Mouse (Mus musculus) liver, adult 2 months (tissue): ENCODE data around the gene Pga5. TPM values are rescaled to one million over a fixed set of nuclear protein-coding genes. Genes with fewer than 3 reads are reported as not detected.
A peak's percentile ranks its signal among the peaks of the same experiment; 100 is the strongest.

Experiments used
- DNase-seq: peaks from one replicate; pipeline ENCODE4 v3.0.0-alpha.2; 2011; ENCODE audit warnings: low read depth, low spot score; ENCODE audit errors: extremely low read depth
- H3K27ac ChIP-seq: fragments of 200-500 bp; replicated peaks from 2 replicates; pipeline ENCODE4 v1.5.1; 2012; ENCODE audit warnings: low read depth, mild to moderate bottlenecking, control low read depth, inconsistent platforms, low read length; ENCODE audit not compliant: insufficient read depth
- H3K27me3 ChIP-seq: fragments of 200-500 bp; 2 replicates; pipeline ENCODE4 v1.6.1; 2012; ENCODE audit warnings: mild to moderate bottlenecking, moderate library complexity, low read length, inconsistent platforms; ENCODE audit not compliant: control insufficient read depth, insufficient read depth
- H3K36me3 ChIP-seq: fragments of 200-500 bp; 2 replicates; pipeline ENCODE4 v1.6.1; 2012; ENCODE audit warnings: low read length, inconsistent platforms; ENCODE audit not compliant: control insufficient read depth, insufficient read depth
- H3K4me1 ChIP-seq: fragments of 200-500 bp; 2 replicates; pipeline ENCODE4 v1.6.1; 2011; ENCODE audit warnings: low read length; ENCODE audit not compliant: control insufficient read depth, insufficient read depth
- H3K4me3 ChIP-seq: fragments of 200-500 bp; 2 replicates; pipeline ENCODE4 v1.5.1; 2011; ENCODE audit warnings: low read depth, mild to moderate bottlenecking, control low read depth, low read length, moderate library complexity; ENCODE audit not compliant: insufficient read depth
- H3K79me2 ChIP-seq: fragments of 200-500 bp; 2 replicates; pipeline ENCODE4 v1.6.1; 2012; ENCODE audit warnings: inconsistent platforms, mild to moderate bottlenecking, low read length, moderate library complexity; ENCODE audit not compliant: control insufficient read depth, insufficient read depth
- H3K9ac ChIP-seq: fragments of 200-500 bp; 2 replicates; pipeline ENCODE4 v1.6.1; 2012; ENCODE audit warnings: low read depth, mild to moderate bottlenecking, control low read depth, inconsistent platforms, low read length
- CTCF ChIP-seq: fragments of 200-500 bp; IDR thresholded peaks from 2 replicates; pipeline ENCODE4 v1.5.1; 2011; ENCODE audit warnings: low read depth, low read length, control low read depth
- POLR2A ChIP-seq: fragments of 200-500 bp; IDR thresholded peaks from 2 replicates; pipeline ENCODE4 v1.6.1; 2011; ENCODE audit warnings: low read length, control low read depth; ENCODE audit not compliant: insufficient read depth; ENCODE audit errors: extremely low read depth
- WGBS: fragments of 180-500 bp; shearing (Covaris S2); methylation state at CpG from one replicate; pipeline ENCODE4 v1.1.7; 2018; 5-methylcytosine and 5-hydroxymethylcytosine counted together
- polyA plus RNA-seq: library from polyadenylated mRNA; depleted of rRNA; stranded (reverse); fragments of >200 nt; gene quantifications from 2 replicates; pipeline ENCODE4 v1.2.3, GENCODE M21; 2012
- total RNA-seq: library from RNA; depleted of rRNA; stranded (reverse); fragments of >200 nt; gene quantifications from 2 replicates; pipeline ENCODE4 v1.2.3, GENCODE M21; 2014

Gene Pga5
- total and polyA plus RNA-seq, 2 experiments = not detected

GRCm38 (mm10) chr19:10661373-10661772, 16.5 kb downstream of the Pga5 start:
- H3K4me1 ChIP-seq = peaks cover 27% of the 10 kb centered on the region
- H3K36me3 ChIP-seq = peaks cover 9% of the 10 kb centered on the region; the same call in 1 of the 2 replicates
- no peak overlapping the region for H3K9ac ChIP-seq
- H3K27ac ChIP-seq = no peak overlapping the region
- DNase-seq = no peak
- H3K79me2 ChIP-seq = no peaks in the 10 kb centered on the region
- TF ChIP-seq CTCF = no peak
- TF ChIP-seq POLR2A = no peak
- 85% methylated on average over 5 of the region's 5 CpGs for WGBS
- H3K4me3 ChIP-seq = no peak overlapping the region
- H3K27me3 ChIP-seq = no peaks in the 10 kb centered on the region

DNA sequence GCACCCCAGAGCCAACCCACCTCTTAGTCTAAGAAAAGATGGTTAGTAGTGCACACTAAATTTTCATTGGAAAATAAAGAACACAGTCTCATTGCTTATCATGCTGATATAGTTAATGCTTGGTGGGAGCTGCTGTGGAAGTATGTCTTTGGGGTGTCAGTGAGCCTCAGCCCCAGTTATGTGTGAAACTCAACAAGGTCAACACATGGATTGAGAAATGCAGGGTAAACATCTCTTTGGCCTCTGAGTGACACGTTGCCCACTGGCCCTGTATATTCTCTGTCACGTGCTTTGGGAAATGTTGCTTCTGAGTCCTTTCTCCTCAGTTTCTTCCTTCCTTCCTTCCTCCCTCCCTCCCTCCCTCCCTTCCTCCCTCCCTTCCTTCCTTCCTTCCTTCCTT, 19.5 kb downstream of the Pga5 start:
- 20% methylated on average over 2 of the region's 2 CpGs for WGBS
- no peaks in the 10 kb centered on the region for H3K27me3 ChIP-seq
- H3K36me3 ChIP-seq = peaks cover 19% of the 10 kb centered on the region; the same call in 1 of the 2 replicates
- H3K4me1 ChIP-seq = peaks cover 28% of the 10 kb centered on the region
- H3K4me3 ChIP-seq = no peak overlapping the region
- peak overlapping the region; percentile 66; the same call in 1 of the 2 replicates for H3K9ac ChIP-seq
- peak; percentile 96 for DNase-seq
- no peaks in the 10 kb centered on the region for H3K79me2 ChIP-seq
- H3K27ac ChIP-seq = peak overlapping the region; percentile 91
- TF ChIP-seq CTCF (no peak), POLR2A (no peak)

DNA sequence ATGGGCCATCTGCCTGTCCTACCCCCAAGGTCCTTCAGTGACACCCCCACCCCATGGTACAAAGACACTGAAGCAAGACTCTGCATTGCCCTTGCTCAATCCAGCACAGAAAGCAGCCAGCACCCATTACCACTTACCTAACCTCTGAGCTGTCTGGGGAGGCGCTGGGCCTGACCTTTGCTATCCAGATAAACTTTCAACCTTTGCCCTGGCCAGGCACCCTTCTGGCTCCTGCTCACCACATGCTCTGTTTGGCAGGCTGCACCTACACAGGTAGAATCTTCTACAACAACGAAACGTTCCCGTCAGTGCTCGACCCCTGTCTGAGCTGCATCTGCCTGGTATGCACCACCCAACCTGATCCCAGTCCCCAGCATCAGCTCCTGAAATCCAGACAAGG, 20.1 kb downstream of the Pga5 start:
- WGBS = 26% methylated on average over 5 of the region's 5 CpGs
- Histone ChIP-seq H3K4me3 (no peak overlapping the region), H3K79me2 (no peaks in the 10 kb centered on the region), H3K4me1 (peaks cover 28% of the 10 kb centered on the region), H3K27me3 (no peaks in the 10 kb centered on the region), H3K36me3 (peaks cover 19% of the 10 kb centered on the region; the same call in 1 of the 2 replicates), H3K27ac (peak overlapping the region; percentile 95), H3K9ac (peak overlapping the region; percentile 66)
- TF ChIP-seq CTCF (no peak), POLR2A (no peak)
- peak; percentile 97 for DNase-seq

DNA sequence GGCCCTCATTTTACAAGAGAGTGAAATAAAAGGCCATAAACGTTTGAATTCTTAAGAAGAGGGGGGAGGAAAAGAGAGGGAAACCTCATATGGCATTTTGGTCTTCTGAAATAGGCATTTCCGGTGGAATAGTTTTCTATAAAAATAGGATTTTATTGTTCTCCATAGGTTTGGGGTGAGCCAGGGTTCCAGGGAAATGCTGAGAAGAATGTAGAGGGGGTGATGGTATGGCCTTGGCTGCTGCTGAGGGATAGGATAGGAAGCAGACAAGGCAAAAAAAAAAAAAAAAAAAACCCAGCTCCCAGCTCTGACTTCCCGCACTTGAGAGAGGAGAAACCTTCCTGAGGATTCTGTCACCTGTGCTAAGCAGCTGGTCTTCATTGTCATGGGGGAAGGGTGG, 21.8 kb downstream of the Pga5 start:
- no peak for DNase-seq
- 73% methylated on average over 3 of the region's 3 CpGs for WGBS
- Histone ChIP-seq H3K27me3 (no peaks in the 10 kb centered on the region), H3K79me2 (no peaks in the 10 kb centered on the region), H3K9ac (no peak overlapping the region), H3K4me1 (peaks cover 25% of the 10 kb centered on the region), H3K27ac (peak overlapping the region; percentile 95), H3K4me3 (no peak overlapping the region), H3K36me3 (peaks cover 20% of the 10 kb centered on the region; the same call in 1 of the 2 replicates)
- TF ChIP-seq POLR2A = no peak
- TF ChIP-seq CTCF = no peak

GRCm38 (mm10) chr19:10648156-10648555, 29.7 kb downstream of the Pga5 start:
- Histone ChIP-seq H3K27ac (no peak overlapping the region), H3K27me3 (no peaks in the 10 kb centered on the region), H3K79me2 (no peaks in the 10 kb centered on the region; the same call in 1 of the 2 replicates), H3K36me3 (peaks cover 36% of the 10 kb centered on the region; the same call in 1 of the 2 replicates), H3K9ac (no peak overlapping the region), H3K4me1 (no peaks in the 10 kb centered on the region), H3K4me3 (no peak overlapping the region)
- 88% methylated on average over 8 of the region's 8 CpGs for WGBS
- no peak for DNase-seq
- TF ChIP-seq CTCF = no peak
- no peak for TF ChIP-seq POLR2A

GRCm38 (mm10) chr19:10645616-10646015, 32.3 kb downstream of the Pga5 start:
- WGBS = 90% methylated on average over 2 of the region's 2 CpGs
- no peak overlapping the region for H3K27ac ChIP-seq
- no peaks in the 10 kb centered on the region; the same call in 1 of the 2 replicates for H3K79me2 ChIP-seq
- no peak overlapping the region for H3K9ac ChIP-seq
- no peak overlapping the region for H3K4me3 ChIP-seq
- no peaks in the 10 kb centered on the region for H3K4me1 ChIP-seq
- H3K27me3 ChIP-seq = no peaks in the 10 kb centered on the region
- H3K36me3 ChIP-seq = peaks cover 43% of the 10 kb centered on the region; the same call in 1 of the 2 replicates
- no peak for DNase-seq
- TF ChIP-seq CTCF (no peak), POLR2A (no peak)
